Mouse (Mus musculus) liver, embryonic 16.5 days (tissue): Measurements from ENCODE around the gene Gstm2. TPM values are rescaled to one million over a fixed set of nuclear protein-coding genes. Genes with fewer than 3 reads are reported as not detected.
A peak's percentile ranks its signal among the peaks of the same experiment; 100 is the strongest.
"Not testable (repeated sequence)": the region's sequence is repeated elsewhere in the genome, so short reads cannot be mapped to it uniquely, and the experiment has no call there.

Experiments
- ATAC-seq: fragments of 200-750 bp; cut with Nextera tagmentation; 2 replicates; pipeline ENCODE4 v1.8.0; 2017; ENCODE audit warnings: low read depth, mild to moderate bottlenecking, moderate number of reproducible peaks, moderate library complexity
- H3K27ac ChIP-seq: fragments of 300-500 bp; sonication (generic); 2 replicates; pipeline ENCODE4 v1.5.1; 2014; ENCODE audit warnings: mild to moderate bottlenecking, low read length
- H3K27me3 ChIP-seq: fragments of 300-500 bp; sonication (generic); 2 replicates; pipeline ENCODE4 v1.6.1; 2014; ENCODE audit warnings: low read depth, low read length, mixed read lengths; ENCODE audit not compliant: control insufficient read depth, insufficient read depth
- H3K36me3 ChIP-seq: fragments of 300-500 bp; sonication (generic); 2 replicates; pipeline ENCODE4 v1.6.1; 2014; ENCODE audit warnings: mild to moderate bottlenecking; ENCODE audit not compliant: control insufficient read depth, insufficient read depth
- H3K4me1 ChIP-seq: fragments of 300-500 bp; sonication (generic); 2 replicates; pipeline ENCODE4 v1.6.1; 2014; ENCODE audit warnings: low read depth, low read length, mixed read lengths; ENCODE audit not compliant: control insufficient read depth
- H3K4me2 ChIP-seq: fragments of 300-500 bp; sonication (generic); 2 replicates; pipeline ENCODE4 v1.6.1; 2014; ENCODE audit warnings: low read depth, low read length, mixed read lengths
- H3K4me3 ChIP-seq: fragments of 300-500 bp; sonication (generic); 2 replicates; pipeline ENCODE4 v1.5.1; 2014; ENCODE audit warnings: low read depth, mild to moderate bottlenecking, low read length
- H3K9ac ChIP-seq: fragments of 300-500 bp; sonication (generic); 2 replicates; pipeline ENCODE4 v1.6.1; 2014; ENCODE audit warnings: low read depth, low read length
- H3K9me3 ChIP-seq: fragments of 300-500 bp; sonication (generic); replicated peaks from 2 replicates; pipeline ENCODE4 v1.6.1; 2016; ENCODE audit warnings: low read length; ENCODE audit not compliant: control insufficient read depth
- WGBS: fragments of 180-500 bp; shearing (Covaris S2); extraction: QIAGEN DNeasy Blood & Tissue Kit; methylation state at CpG from one replicate; pipeline ENCODE4 v1.1.7; 2014; ENCODE audit not compliant: insufficient replicate concordance; 5-methylcytosine and 5-hydroxymethylcytosine counted together
- polyA plus RNA-seq: library from polyadenylated mRNA; unstranded; fragments of >200 nt; fragmentation: Nextera tagmentation; extraction: Ambion mirVana; gene quantifications from 2 replicates; pipeline ENCODE4 v1.2.1, GENCODE M21; 2015

Gstm2 gene
- polyA plus RNA-seq, 1 experiment from 2014 or later: 10.4 TPM

- WGBS: 53% methylated on average over 2 of the region's 2 CpGs
Measured at GRCm38 (mm10) chr3:108010286-108010685, 24.0 kb upstream of the Gstm2 start.

GRCm38 (mm10) chr3:108002021-108002420 is 15.8 kb upstream of the Gstm2 start:
- no peaks in the 10 kb centered on the region for H3K9me3 ChIP-seq
- no peak overlapping the region for H3K27ac ChIP-seq
- no peak for ATAC-seq
- H3K27me3 ChIP-seq: no peaks in the 10 kb centered on the region
- WGBS: 51% methylated on average over 8 of the region's 8 CpGs
- H3K4me1 ChIP-seq: no peaks in the 10 kb centered on the region
- no peak overlapping the region for H3K9ac ChIP-seq
- no peak overlapping the region for H3K4me2 ChIP-seq
- H3K36me3 ChIP-seq: no peaks in the 10 kb centered on the region
- no peak overlapping the region for H3K4me3 ChIP-seq

More at GRCm38 (mm10) chr3:108010286-108010685, 24.0 kb upstream of the Gstm2 start:
- Histone ChIP-seq H3K4me3 (no peak overlapping the region), H3K4me2 (no peak overlapping the region), H3K27ac (no peak overlapping the region), H3K4me1 (peaks cover 3% of the 10 kb centered on the region; the same call in 1 of the 2 replicates), H3K36me3 (no peaks in the 10 kb centered on the region), H3K27me3 (no peaks in the 10 kb centered on the region), H3K9ac (no peak overlapping the region), H3K9me3 (no peaks in the 10 kb centered on the region)
- ATAC-seq: no peak

GRCm38 (mm10) chr3:107999491-107999890 is 13.2 kb upstream of the Gstm2 start:
- Histone ChIP-seq H3K36me3 (no peaks in the 10 kb centered on the region), H3K27ac (no peak overlapping the region), H3K4me3 (no peak overlapping the region), H3K27me3 (no peaks in the 10 kb centered on the region), H3K9me3 (no peaks in the 10 kb centered on the region), H3K4me1 (no peaks in the 10 kb centered on the region), H3K9ac (no peak overlapping the region), H3K4me2 (no peak overlapping the region)
- 69% methylated on average over 3 of the region's 3 CpGs for WGBS
- no peak for ATAC-seq

GRCm38 (mm10) chr3:107998591-107998990 is 12.3 kb upstream of the Gstm2 start:
- Histone ChIP-seq H3K27me3 (no peaks in the 10 kb centered on the region), H3K4me1 (no peaks in the 10 kb centered on the region), H3K9me3 (no peaks in the 10 kb centered on the region), H3K9ac (no peak overlapping the region), H3K4me3 (no peak overlapping the region), H3K4me2 (no peak overlapping the region), H3K36me3 (no peaks in the 10 kb centered on the region), H3K27ac (no peak overlapping the region)
- ATAC-seq: no peak
- WGBS: 54% methylated on average over 3 of the region's 3 CpGs

GRCm38 (mm10) chr3:107996576-107996975 is 10.3 kb upstream of the Gstm2 start:
- Histone ChIP-seq H3K36me3 (no peaks in the 10 kb centered on the region), H3K4me2 (no peak overlapping the region), H3K27me3 (no peaks in the 10 kb centered on the region), H3K4me1 (no peaks in the 10 kb centered on the region), H3K27ac (no peak overlapping the region), H3K9me3 (no peaks in the 10 kb centered on the region), H3K4me3 (no peak overlapping the region), H3K9ac (no peak overlapping the region)
- 61% methylated on average over 4 of the region's 4 CpGs for WGBS
- no peak for ATAC-seq

- 74% methylated on average over 2 of the region's 2 CpGs for WGBS
- H3K4me1 ChIP-seq, H3K4me3 ChIP-seq, ATAC-seq, H3K27me3 ChIP-seq, H3K4me2 ChIP-seq, H3K27ac ChIP-seq, H3K9ac ChIP-seq, H3K36me3 ChIP-seq, H3K9me3 ChIP-seq: not testable (repeated sequence)
Measured at GRCm38 (mm10) chr3:107995974-107996373, 9.7 kb upstream of the Gstm2 start.

GRCm38 (mm10) chr3:107985141-107985540 is 1.1 kb downstream of the Gstm2 start:
- not testable (repeated sequence) for H3K4me1 ChIP-seq, H3K9me3 ChIP-seq, H3K27me3 ChIP-seq, H3K36me3 ChIP-seq, H3K4me3 ChIP-seq, H3K4me2 ChIP-seq, H3K27ac ChIP-seq, ATAC-seq, H3K9ac ChIP-seq
- 88% methylated on average over 2 of the region's 2 CpGs for WGBS

GRCm38 (mm10) chr3:107984471-107984870 is 1.8 kb downstream of the Gstm2 start:
- Histone ChIP-seq H3K4me1 (peaks cover 4% of the 10 kb centered on the region), H3K27me3 (no peaks in the 10 kb centered on the region), H3K9me3 (no peaks in the 10 kb centered on the region), H3K4me3 (no peak overlapping the region), H3K36me3 (no peaks in the 10 kb centered on the region), H3K9ac (no peak overlapping the region), H3K4me2 (no peak overlapping the region), H3K27ac (no peak overlapping the region)
- peak; percentile 21; the same call in 1 of the 2 replicates for ATAC-seq
- 48% methylated on average over 5 of the region's 5 CpGs for WGBS

- no peak for ATAC-seq
- Histone ChIP-seq H3K27me3 (no peaks in the 10 kb centered on the region), H3K9me3 (no peaks in the 10 kb centered on the region), H3K9ac (no peak overlapping the region), H3K4me3 (no peak overlapping the region), H3K4me1 (peaks cover 4% of the 10 kb centered on the region), H3K4me2 (no peak overlapping the region), H3K36me3 (no peaks in the 10 kb centered on the region), H3K27ac (no peak overlapping the region)
- 42% methylated on average over 3 of the region's 3 CpGs for WGBS
Measured at GRCm38 (mm10) chr3:107983771-107984170, 2.5 kb downstream of the Gstm2 start.
